Mouse (Mus musculus): ENCODE results near the gene 1700125H20Rik. TPM values are rescaled to one million over a fixed set of nuclear protein-coding genes. Genes with fewer than 3 reads are reported as not detected.

1700125H20Rik gene
- polyA plus RNA-seq, 1 experiment from 2014 or later = not detected

GRCm38 (mm10) chr11:85175941-85176340 lies 5.7 kb downstream of the 1700125H20Rik start:
- Histone ChIP-seq H3K9ac (ENCODE audit: low read length) (no peak overlapping the region), H3K4me3 (ENCODE audit: control insufficient read depth in 1 of 2, insufficient read depth in 1 of 2, low read depth in 1 of 2, low read length in 2 of 2) (no peak overlapping the region), H3K27ac (replicated peaks in 1 of 2; ENCODE audit: control insufficient read depth in 1 of 2, insufficient read depth in 1 of 2, low read depth in 2 of 2, low read length in 2 of 2) (no peak overlapping the region), H3K9me3 (ENCODE audit: control insufficient read depth, low read length) (no peaks in the 10 kb centered on the region), H3K4me1 (ENCODE audit: control insufficient read depth in 2 of 2, insufficient read depth in 2 of 2, low read length in 2 of 2) (no peaks in the 10 kb centered on the region), H3K36me3 (ENCODE audit: control insufficient read depth, insufficient read depth, low read length) (no peaks in the 10 kb centered on the region), H3K4me2 (ENCODE audit: low read length) (no peak overlapping the region), H3K27me3 (ENCODE audit: control insufficient read depth, insufficient read depth, low read length) (no peaks in the 10 kb centered on the region)
- ATAC-seq (ENCODE audit: insufficient number of reproducible peaks, insufficient read depth, low FRiP score, low read depth) = no peak
- whole genome bisulfite sequencing = 76% methylated on average over 3 of the region's 3 CpGs

GRCm38 (mm10) chr11:85177761-85178160 lies 7.6 kb downstream of the 1700125H20Rik start:
- no peak overlapping the region for H3K9ac ChIP-seq (ENCODE audit: low read length)
- no peak overlapping the region for H3K4me2 ChIP-seq (ENCODE audit: low read length)
- H3K4me1 ChIP-seq (ENCODE audit: control insufficient read depth in 2 of 2, insufficient read depth in 2 of 2, low read length in 2 of 2) = no peaks in the 10 kb centered on the region
- no peak overlapping the region for H3K27ac ChIP-seq (replicated peaks in 1 of 2; ENCODE audit: control insufficient read depth in 1 of 2, insufficient read depth in 1 of 2, low read depth in 2 of 2, low read length in 2 of 2)
- H3K4me3 ChIP-seq (ENCODE audit: control insufficient read depth in 1 of 2, insufficient read depth in 1 of 2, low read depth in 1 of 2, low read length in 2 of 2) = no peak overlapping the region
- 74% methylated on average over 6 of the region's 6 CpGs for WGBS
- no peaks in the 10 kb centered on the region for H3K36me3 ChIP-seq (ENCODE audit: control insufficient read depth, insufficient read depth, low read length)
- no peaks in the 10 kb centered on the region for H3K27me3 ChIP-seq (ENCODE audit: control insufficient read depth, insufficient read depth, low read length)
- H3K9me3 ChIP-seq (ENCODE audit: control insufficient read depth, low read length) = no peaks in the 10 kb centered on the region
- ATAC-seq (ENCODE audit: insufficient number of reproducible peaks, insufficient read depth, low FRiP score, low read depth) = no peak

GRCm38 (mm10) chr11:85178413-85178812 lies 8.2 kb downstream of the 1700125H20Rik start:
- no peak overlapping the region for H3K4me3 ChIP-seq (ENCODE audit: control insufficient read depth in 1 of 2, insufficient read depth in 1 of 2, low read depth in 1 of 2, low read length in 2 of 2)
- WGBS = 71% methylated on average over 4 of the region's 4 CpGs
- H3K36me3 ChIP-seq (ENCODE audit: control insufficient read depth, insufficient read depth, low read length) = no peaks in the 10 kb centered on the region
- no peak for ATAC-seq (ENCODE audit: insufficient number of reproducible peaks, insufficient read depth, low FRiP score, low read depth)
- H3K27me3 ChIP-seq (ENCODE audit: control insufficient read depth, insufficient read depth, low read length) = no peaks in the 10 kb centered on the region
- no peak overlapping the region for H3K9ac ChIP-seq (ENCODE audit: low read length)
- no peaks in the 10 kb centered on the region for H3K9me3 ChIP-seq (ENCODE audit: control insufficient read depth, low read length)
- H3K27ac ChIP-seq (replicated peaks in 1 of 2; ENCODE audit: control insufficient read depth in 1 of 2, insufficient read depth in 1 of 2, low read depth in 2 of 2, low read length in 2 of 2) = no peak overlapping the region
- H3K4me1 ChIP-seq (ENCODE audit: control insufficient read depth in 2 of 2, insufficient read depth in 2 of 2, low read length in 2 of 2) = peaks cover 2 to 3% of the 10 kb centered on the region in 2 experiments; a peak in 2 of 4 replicates
- H3K4me2 ChIP-seq (ENCODE audit: low read length) = no peak overlapping the region

- H3K9ac ChIP-seq (ENCODE audit: low read length) = peak overlapping the region; percentile 73
- peaks cover 2 to 4% of the 10 kb centered on the region in 2 experiments; a peak in 2 of 4 replicates for H3K4me1 ChIP-seq (ENCODE audit: control insufficient read depth in 2 of 2, insufficient read depth in 2 of 2, low read length in 2 of 2)
- no peaks in the 10 kb centered on the region for H3K9me3 ChIP-seq (ENCODE audit: control insufficient read depth, low read length)
- 0 out of 2 replicates have a peak, but pooled peaks cover 2% of the 10 kb centered on the region for H3K36me3 ChIP-seq (ENCODE audit: control insufficient read depth, insufficient read depth, low read length)
- 4% methylated on average over 19 of the region's 20 CpGs for WGBS
- H3K4me2 ChIP-seq (ENCODE audit: low read length) = peak overlapping the region; percentile 84
- peak overlapping the region; percentile 49 to 56 for H3K4me3 ChIP-seq (ENCODE audit: control insufficient read depth in 1 of 2, insufficient read depth in 1 of 2, low read depth in 1 of 2, low read length in 2 of 2)
- H3K27ac ChIP-seq (replicated peaks in 1 of 2; ENCODE audit: control insufficient read depth in 1 of 2, insufficient read depth in 1 of 2, low read depth in 2 of 2, low read length in 2 of 2) = no peak overlapping the region
- no peaks in the 10 kb centered on the region for H3K27me3 ChIP-seq (ENCODE audit: control insufficient read depth, insufficient read depth, low read length)
- peak; percentile 66 for ATAC-seq (ENCODE audit: insufficient number of reproducible peaks, insufficient read depth, low FRiP score, low read depth)
Measured at GRCm38 (mm10) chr11:85182617-85183283, 12.5 kb downstream of the 1700125H20Rik start.

GRCm38 (mm10) chr11:85183284-85183779 lies 13.1 kb downstream of the 1700125H20Rik start:
- 19% methylated on average over 13 of the region's 13 CpGs for WGBS
- no peaks in the 10 kb centered on the region for H3K9me3 ChIP-seq (ENCODE audit: control insufficient read depth, low read length)
- H3K4me1 ChIP-seq (ENCODE audit: control insufficient read depth in 2 of 2, insufficient read depth in 2 of 2, low read length in 2 of 2) = peaks cover 2 to 4% of the 10 kb centered on the region in 2 experiments; a peak in 2 of 4 replicates
- ATAC-seq (ENCODE audit: insufficient number of reproducible peaks, insufficient read depth, low FRiP score, low read depth) = no peak
- peak overlapping the region; percentile 73 for H3K9ac ChIP-seq (ENCODE audit: low read length)
- H3K27ac ChIP-seq (replicated peaks in 1 of 2; ENCODE audit: control insufficient read depth in 1 of 2, insufficient read depth in 1 of 2, low read depth in 2 of 2, low read length in 2 of 2) = no peak overlapping the region
- 0 out of 2 replicates have a peak, but pooled peaks cover 4% of the 10 kb centered on the region for H3K36me3 ChIP-seq (ENCODE audit: control insufficient read depth, insufficient read depth, low read length)
- no peaks in the 10 kb centered on the region for H3K27me3 ChIP-seq (ENCODE audit: control insufficient read depth, insufficient read depth, low read length)
- H3K4me3 ChIP-seq (ENCODE audit: control insufficient read depth in 1 of 2, insufficient read depth in 1 of 2, low read depth in 1 of 2, low read length in 2 of 2) = peak overlapping the region; percentile 49 to 56
- H3K4me2 ChIP-seq (ENCODE audit: low read length) = peak overlapping the region; percentile 84

GRCm38 (mm10) chr11:85184082-85184481 lies 13.9 kb downstream of the 1700125H20Rik start:
- ATAC-seq (ENCODE audit: insufficient number of reproducible peaks, insufficient read depth, low FRiP score, low read depth) = no peak
- peaks cover 12% of the 10 kb centered on the region for H3K36me3 ChIP-seq (ENCODE audit: control insufficient read depth, insufficient read depth, low read length)
- WGBS = 74% methylated on average over 5 of the region's 5 CpGs

GRCm38 (mm10) chr11:85184839-85185238 lies 14.6 kb downstream of the 1700125H20Rik start:
- 83% methylated on average over 6 of the region's 6 CpGs for WGBS
- ATAC-seq (ENCODE audit: insufficient number of reproducible peaks, insufficient read depth, low FRiP score, low read depth) = no peak
- H3K9me3 ChIP-seq (ENCODE audit: control insufficient read depth, low read length) = no peaks in the 10 kb centered on the region
- H3K27me3 ChIP-seq (ENCODE audit: control insufficient read depth, insufficient read depth, low read length) = no peaks in the 10 kb centered on the region
- peaks cover 2 to 4% of the 10 kb centered on the region in 2 experiments; a peak in 2 of 4 replicates for H3K4me1 ChIP-seq (ENCODE audit: control insufficient read depth in 2 of 2, insufficient read depth in 2 of 2, low read length in 2 of 2)
- H3K9ac ChIP-seq (ENCODE audit: low read length) = no peak overlapping the region
- H3K4me2 ChIP-seq (ENCODE audit: low read length) = no peak overlapping the region
- peaks cover 19% of the 10 kb centered on the region for H3K36me3 ChIP-seq (ENCODE audit: control insufficient read depth, insufficient read depth, low read length)
- no peak overlapping the region for H3K4me3 ChIP-seq (ENCODE audit: control insufficient read depth in 1 of 2, insufficient read depth in 1 of 2, low read depth in 1 of 2, low read length in 2 of 2)
- no peak overlapping the region for H3K27ac ChIP-seq (replicated peaks in 1 of 2; ENCODE audit: control insufficient read depth in 1 of 2, insufficient read depth in 1 of 2, low read depth in 2 of 2, low read length in 2 of 2)

More at GRCm38 (mm10) chr11:85184082-85184481, 13.9 kb downstream of the 1700125H20Rik start:
- no peak overlapping the region for H3K4me3 ChIP-seq (ENCODE audit: control insufficient read depth in 1 of 2, insufficient read depth in 1 of 2, low read depth in 1 of 2, low read length in 2 of 2)
- H3K4me1 ChIP-seq (ENCODE audit: control insufficient read depth in 2 of 2, insufficient read depth in 2 of 2, low read length in 2 of 2) = peaks cover 2 to 4% of the 10 kb centered on the region in 2 experiments; a peak in 2 of 4 replicates
- H3K4me2 ChIP-seq (ENCODE audit: low read length) = no peak overlapping the region
- no peak overlapping the region for H3K9ac ChIP-seq (ENCODE audit: low read length)
- no peak overlapping the region for H3K27ac ChIP-seq (replicated peaks in 1 of 2; ENCODE audit: control insufficient read depth in 1 of 2, insufficient read depth in 1 of 2, low read depth in 2 of 2, low read length in 2 of 2)
- H3K27me3 ChIP-seq (ENCODE audit: control insufficient read depth, insufficient read depth, low read length) = no peaks in the 10 kb centered on the region
- H3K9me3 ChIP-seq (ENCODE audit: control insufficient read depth, low read length) = no peaks in the 10 kb centered on the region

Data from heart, embryonic 14.5 days (tissue).